Mouse (Mus musculus) limb, embryonic 14.5 days (tissue): ENCODE results near the gene Atxn1. TPM values are rescaled to one million over a fixed set of nuclear protein-coding genes. Genes with fewer than 3 reads are reported as not detected.
A peak's percentile ranks its signal among the peaks of the same experiment; 100 is the strongest.

Experiments
- ATAC-seq: fragments of 200-750 bp; cut with Nextera tagmentation; 2 replicates; pipeline ENCODE4 v1.8.0; 2017; ENCODE audit warnings: low read depth, moderate number of reproducible peaks, moderate TSS enrichment; ENCODE audit not compliant: low FRiP score
- DNase-seq: peaks from one replicate; pipeline ENCODE4 v3.0.0-alpha.2; 2015; ENCODE audit warnings: low spot score
- H3K27ac ChIP-seq: fragments of 300-500 bp; sonication (generic); replicated peaks from 2 replicates; pipeline ENCODE4 v1.5.1; 2014; ENCODE audit warnings: low read depth, mild to moderate bottlenecking, low read length, moderate library complexity, mixed read lengths
- H3K27me3 ChIP-seq: fragments of 300-500 bp; sonication (generic); 2 replicates; pipeline ENCODE4 v1.6.1; 2014; ENCODE audit warnings: low read length, mixed read lengths; ENCODE audit not compliant: control insufficient read depth, insufficient read depth
- H3K36me3 ChIP-seq: fragments of 300-500 bp; sonication (generic); 2 replicates; pipeline ENCODE4 v1.6.1; 2014; ENCODE audit warnings: mild to moderate bottlenecking, low read length, moderate library complexity, mixed read lengths; ENCODE audit not compliant: control insufficient read depth, insufficient read depth
- H3K4me1 ChIP-seq: fragments of 300-500 bp; sonication (generic); 2 replicates; pipeline ENCODE4 v1.6.1; 2014; ENCODE audit warnings: antibody characterized with exemption, low read length, mixed read lengths; ENCODE audit not compliant: control insufficient read depth, insufficient read depth
- H3K4me2 ChIP-seq: fragments of 300-500 bp; sonication (generic); replicated peaks from 2 replicates; pipeline ENCODE4 v1.6.1; 2014; ENCODE audit warnings: low read depth, mild to moderate bottlenecking, low read length, moderate library complexity; ENCODE audit not compliant: severe bottlenecking
- H3K4me3 ChIP-seq: fragments of 300-500 bp; sonication (generic); replicated peaks from 2 replicates; pipeline ENCODE4 v1.5.1; 2014; ENCODE audit warnings: low read length
- H3K9ac ChIP-seq: fragments of 300-500 bp; sonication (generic); 2 replicates; pipeline ENCODE4 v1.6.1; 2014; ENCODE audit warnings: mild to moderate bottlenecking, low read depth, low read length, moderate library complexity; ENCODE audit not compliant: severe bottlenecking
- H3K9me3 ChIP-seq: fragments of 300-500 bp; sonication (generic); 2 replicates; pipeline ENCODE4 v1.6.1; 2016; ENCODE audit warnings: low read length; ENCODE audit not compliant: control insufficient read depth
- POLR2A ChIP-seq: fragments of 200-500 bp; IDR thresholded peaks from 2 replicates; pipeline ENCODE4 v1.8.0; 2012; ENCODE audit warnings: inconsistent platforms, mild to moderate bottlenecking, moderate library complexity, borderline replicate concordance; ENCODE audit not compliant: insufficient read depth, insufficient read length; ENCODE audit errors: extremely low read depth
- WGBS: fragments of 180-500 bp; shearing (Covaris S2); extraction: QIAGEN DNeasy Blood & Tissue Kit; methylation state at CpG from one replicate; pipeline ENCODE4 v1.1.7; 2014; 5-methylcytosine and 5-hydroxymethylcytosine counted together
- polyA plus RNA-seq, 2 experiments: library from polyadenylated mRNA; depleted of rRNA in 1 of 2; stranded (reverse) in 1 of 2; unstranded in 1 of 2; fragments of >200 nt; fragmentation: Nextera tagmentation in 1 of 2; extraction: Ambion mirVana in 1 of 2; gene quantifications; 2 replicates each; pipeline versions ENCODE4 v1.2.1 to v1.2.3; 2012 to 2014

Atxn1 gene
- polyA plus RNA-seq, 2 experiments = 3.3 to 5.3 TPM

DNA sequence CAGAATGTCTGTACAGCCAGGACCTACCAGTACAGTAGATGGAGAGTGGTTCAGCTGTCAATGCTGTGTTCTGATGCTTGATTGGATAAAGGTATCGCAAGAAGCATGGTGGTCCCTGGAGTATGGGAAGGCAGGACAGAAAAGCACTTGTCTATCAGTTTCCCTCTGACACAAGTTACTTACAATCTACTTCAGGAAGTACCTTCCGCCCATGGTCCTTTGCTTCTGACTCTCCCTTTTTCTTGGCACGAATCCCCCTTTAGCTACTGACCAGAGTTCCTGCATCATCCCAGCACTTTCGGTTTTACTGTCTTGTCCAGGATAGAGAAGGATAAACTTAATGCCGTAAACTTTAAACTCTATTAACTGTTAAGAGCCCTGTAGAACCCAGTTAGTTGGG lies 283.6 kb downstream of the Atxn1 start:
- TF ChIP-seq POLR2A = no peak
- H3K9ac ChIP-seq = no peak overlapping the region
- no peak overlapping the region for H3K4me3 ChIP-seq
- no peaks in the 10 kb centered on the region for H3K36me3 ChIP-seq
- DNase-seq (no peak), ATAC-seq (no peak)
- 72% methylated on average over 5 of the region's 5 CpGs for WGBS
- H3K4me2 ChIP-seq = no peak overlapping the region
- no peak overlapping the region for H3K27ac ChIP-seq
- H3K4me1 ChIP-seq = 0 out of 2 replicates have a peak, but pooled peaks cover 3% of the 10 kb centered on the region
- no peaks in the 10 kb centered on the region for H3K27me3 ChIP-seq
- H3K9me3 ChIP-seq = no peaks in the 10 kb centered on the region

DNA sequence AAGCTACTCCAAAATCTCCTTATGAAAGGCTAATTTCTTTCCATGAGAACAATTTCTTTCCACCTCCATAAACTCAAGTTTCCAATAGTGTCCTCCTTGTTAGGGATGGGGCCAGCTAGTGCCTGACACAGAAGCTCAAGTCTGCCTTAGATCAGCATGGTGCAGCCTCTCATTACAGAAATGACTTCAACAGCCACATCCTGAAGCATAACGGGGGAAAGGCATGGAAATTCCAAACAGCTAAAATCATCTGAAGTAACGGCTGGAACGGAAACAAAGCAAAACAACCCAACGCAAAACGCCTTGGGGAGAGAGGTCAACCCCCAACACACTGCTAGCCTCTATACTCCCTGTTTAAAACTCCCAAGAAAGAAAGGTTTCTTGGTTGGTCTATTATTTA lies 284.2 kb downstream of the Atxn1 start:
- TF ChIP-seq POLR2A = no peak
- Histone ChIP-seq H3K36me3 (no peaks in the 10 kb centered on the region), H3K4me2 (no peak overlapping the region), H3K4me1 (no peaks in the 10 kb centered on the region), H3K27me3 (no peaks in the 10 kb centered on the region), H3K27ac (no peak overlapping the region), H3K9ac (no peak overlapping the region), H3K4me3 (no peak overlapping the region), H3K9me3 (no peaks in the 10 kb centered on the region)
- 68% methylated on average over 5 of the region's 5 CpGs for WGBS
- no peak for DNase-seq
- ATAC-seq = no peak

DNA sequence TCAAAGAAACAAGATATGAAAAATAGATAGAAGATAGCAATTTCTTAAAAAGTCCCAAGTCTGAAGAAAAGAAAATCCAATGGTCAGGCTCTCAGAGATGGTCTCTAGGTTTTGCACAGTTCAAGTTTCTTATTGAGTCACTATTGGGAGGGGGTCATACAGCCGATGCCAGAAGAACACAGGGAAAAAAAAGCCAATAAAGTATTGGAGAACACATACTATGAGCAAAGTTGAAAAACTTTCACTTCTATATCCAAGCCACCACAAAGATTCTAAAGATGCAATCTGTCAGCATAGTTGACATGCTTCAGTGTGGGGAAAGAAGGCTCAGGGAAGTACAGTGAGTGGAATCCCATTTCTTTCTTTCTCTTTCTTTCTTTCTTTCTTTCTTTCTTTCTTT lies 285.7 kb downstream of the Atxn1 start:
- Histone ChIP-seq H3K9me3 (no peaks in the 10 kb centered on the region), H3K27me3 (no peaks in the 10 kb centered on the region), H3K27ac (no peak overlapping the region), H3K36me3 (no peaks in the 10 kb centered on the region), H3K4me2 (no peak overlapping the region), H3K4me3 (no peak overlapping the region), H3K4me1 (no peaks in the 10 kb centered on the region), H3K9ac (no peak overlapping the region)
- 90% methylated on average over 1 of the region's 1 CpGs for WGBS
- TF ChIP-seq POLR2A = no peak
- ATAC-seq = no peak
- no peak for DNase-seq

DNA sequence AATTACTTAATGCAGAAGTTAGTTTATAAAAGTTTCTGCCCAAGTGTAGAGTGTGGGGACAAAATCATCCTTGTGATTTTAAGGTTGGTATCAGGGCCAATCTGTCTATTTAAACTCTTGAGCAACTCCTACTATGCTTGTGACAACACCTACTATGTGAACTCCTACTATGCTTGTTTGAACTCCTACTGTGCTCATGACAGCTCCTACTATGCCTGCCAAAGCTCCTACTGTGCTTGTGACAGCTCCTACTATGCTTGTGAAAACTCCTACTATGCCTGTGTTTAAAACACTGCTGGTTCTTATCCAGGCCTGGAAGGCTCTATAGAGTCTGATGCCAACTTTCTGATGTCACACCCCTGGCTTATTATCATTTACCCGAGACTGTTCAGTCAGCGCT lies 292.2 kb downstream of the Atxn1 start:
- Histone ChIP-seq H3K9me3 (no peaks in the 10 kb centered on the region), H3K27me3 (no peaks in the 10 kb centered on the region), H3K36me3 (no peaks in the 10 kb centered on the region), H3K27ac (no peak overlapping the region), H3K4me3 (no peak overlapping the region), H3K4me2 (no peak overlapping the region), H3K4me1 (peaks cover 6% of the 10 kb centered on the region; the same call in 1 of the 2 replicates), H3K9ac (no peak overlapping the region)
- TF ChIP-seq POLR2A = no peak
- DNase-seq (no peak), ATAC-seq (no peak)
- 78% methylated on average over 2 of the region's 2 CpGs for WGBS

DNA sequence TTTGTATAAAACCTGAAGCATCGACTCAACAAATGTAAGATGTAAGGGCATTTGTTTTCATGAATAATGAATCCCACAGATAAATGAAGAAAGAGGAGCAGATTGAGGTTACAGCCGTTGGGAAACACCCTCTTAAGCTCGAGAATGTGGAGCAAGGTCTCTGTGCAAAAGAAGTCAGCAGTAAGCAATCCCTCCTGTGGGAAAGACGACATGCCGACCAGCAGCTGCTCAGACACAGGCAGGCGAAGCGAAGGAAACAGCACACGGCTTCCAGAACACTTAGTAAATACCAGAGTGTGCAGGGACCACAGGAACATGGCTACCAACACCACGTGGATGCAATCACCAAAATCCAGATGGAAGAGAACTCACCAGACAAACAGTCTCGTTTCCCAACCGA lies 294.8 kb downstream of the Atxn1 start:
- Histone ChIP-seq H3K4me1 (peaks cover 6% of the 10 kb centered on the region; the same call in 1 of the 2 replicates), H3K4me3 (no peak overlapping the region), H3K27ac (peak overlapping the region; percentile 26; the same call in 1 of the 2 replicates), H3K36me3 (no peaks in the 10 kb centered on the region), H3K27me3 (no peaks in the 10 kb centered on the region), H3K9me3 (no peaks in the 10 kb centered on the region), H3K9ac (no peak overlapping the region), H3K4me2 (no peak overlapping the region)
- DNase-seq (peak; percentile 18), ATAC-seq (peak; percentile 55; the same call in 1 of the 2 replicates)
- WGBS = 44% methylated on average over 11 of the region's 11 CpGs
- no peak for TF ChIP-seq POLR2A

DNA sequence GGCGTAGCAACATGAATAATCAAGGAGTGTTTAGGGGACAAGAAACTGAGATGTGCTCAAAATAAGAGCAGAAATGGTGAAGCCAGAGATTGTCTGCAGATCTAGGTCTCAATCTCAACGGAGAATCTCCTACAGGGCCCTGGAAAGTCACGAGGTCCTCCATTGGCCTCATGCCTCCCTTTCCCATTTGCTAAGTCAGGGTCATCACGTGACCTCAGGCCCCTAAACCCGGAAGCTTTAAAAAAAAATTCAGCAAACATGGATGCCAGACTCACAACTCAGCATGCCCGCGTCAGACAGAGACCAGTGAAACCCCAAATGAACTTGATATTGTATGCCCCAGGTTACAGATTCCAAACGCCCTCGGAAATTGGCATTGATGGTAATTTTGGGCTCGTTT lies 302.0 kb downstream of the Atxn1 start:
- Histone ChIP-seq H3K27me3 (no peaks in the 10 kb centered on the region), H3K4me1 (0 out of 2 replicates have a peak, but pooled peaks cover 6% of the 10 kb centered on the region), H3K4me2 (no peak overlapping the region), H3K4me3 (no peak overlapping the region), H3K9ac (no peak overlapping the region), H3K9me3 (no peaks in the 10 kb centered on the region), H3K36me3 (no peaks in the 10 kb centered on the region), H3K27ac (no peak overlapping the region)
- 84% methylated on average over 10 of the region's 10 CpGs for WGBS
- TF ChIP-seq POLR2A = no peak
- ATAC-seq (no peak), DNase-seq (no peak)
